Mouse (Mus musculus): Measurements from ENCODE around the gene Apoe.

- TF ChIP-seq NELFE (IDR thresholded peaks at IDR 0.05; ENCODE audit: low read depth, low read length): no peak
- no peak for TF ChIP-seq POLR2AphosphoS2 (IDR thresholded peaks at IDR 0.05; ENCODE audit: low read length)
- TF ChIP-seq CTCF (IDR thresholded peaks at IDR 0.05 in 2 of 3, conservative IDR thresholded peaks at IDR 0.05 in 1 of 3; ENCODE audit: control insufficient read depth in 1 of 3, insufficient read depth in 1 of 3, low read depth in 2 of 3, low read length in 3 of 3, poor library complexity in 1 of 3, severe bottlenecking in 1 of 3): no peak
Observed at GRCm38 (mm10) chr7:19680702-19681101, 18.3 kb downstream of the Apoe start.

Data from MEL (cell line).